Mouse (Mus musculus) midbrain, embryonic 11.5 days (tissue): ENCODE data around the gene Armh1. TPM values are rescaled to one million over a fixed set of nuclear protein-coding genes. Genes with fewer than 3 reads are reported as not detected.

Experiments used
- ATAC-seq: fragments of 200-750 bp; cut with Nextera tagmentation; 2 replicates; pipeline ENCODE4 v1.8.0; 2017; ENCODE audit warnings: moderate TSS enrichment, moderate library complexity; ENCODE audit not compliant: low FRiP score
- DNase-seq: peaks from one replicate; pipeline ENCODE4 v3.0.0; 2015; ENCODE audit warnings: low spot score; ENCODE audit errors: missing footprints
- H3K27ac ChIP-seq: fragments of 300-500 bp; sonication (generic); 2 replicates; pipeline ENCODE4 v1.5.1; 2014; ENCODE audit warnings: low read depth, low read length
- H3K27me3 ChIP-seq: fragments of 300-500 bp; sonication (generic); 2 replicates; pipeline ENCODE4 v1.6.1; 2014; ENCODE audit warnings: mild to moderate bottlenecking, low read length, moderate library complexity, mixed read lengths; ENCODE audit not compliant: control insufficient read depth, insufficient read depth
- H3K36me3 ChIP-seq: fragments of 300-500 bp; sonication (generic); 2 replicates; pipeline ENCODE4 v1.6.1; 2014; ENCODE audit warnings: mild to moderate bottlenecking, low read length, moderate library complexity, mixed read lengths; ENCODE audit not compliant: control insufficient read depth, insufficient read depth
- H3K4me1 ChIP-seq: fragments of 300-500 bp; sonication (generic); 2 replicates; pipeline ENCODE4 v1.6.1; 2014; ENCODE audit warnings: low read length; ENCODE audit not compliant: control insufficient read depth, insufficient read depth
- H3K4me2 ChIP-seq: fragments of 300-500 bp; sonication (generic); 2 replicates; pipeline ENCODE4 v1.6.1; 2014; ENCODE audit warnings: mild to moderate bottlenecking, moderate library complexity
- H3K4me3 ChIP-seq: fragments of 300-500 bp; sonication (generic); 2 replicates; pipeline ENCODE4 v1.5.1; 2014; ENCODE audit warnings: low read depth, low read length
- H3K9ac ChIP-seq: fragments of 300-500 bp; sonication (generic); 2 replicates; pipeline ENCODE4 v1.6.1; 2014; ENCODE audit warnings: low read length
- H3K9me3 ChIP-seq: fragments of 300-500 bp; sonication (generic); 2 replicates; pipeline ENCODE4 v1.6.1; 2016; ENCODE audit warnings: low read length; ENCODE audit not compliant: control insufficient read depth
- WGBS: fragments of 180-500 bp; shearing (Covaris S2); extraction: QIAGEN DNeasy Blood & Tissue Kit; methylation state at CpG from one replicate; pipeline ENCODE4 v1.1.7; 2014; 5-methylcytosine and 5-hydroxymethylcytosine counted together
- polyA plus RNA-seq: library from polyadenylated mRNA; unstranded; fragments of >200 nt; fragmentation: Nextera tagmentation; extraction: Ambion mirVana; gene quantifications from 2 replicates; pipeline ENCODE4 v1.2.1, GENCODE M21; 2014

Gene Armh1
- polyA plus RNA-seq, 1 experiment from 2014 or later: 0.34 TPM

- H3K27me3 ChIP-seq: no peaks in the 10 kb centered on the region
- no peaks in the 10 kb centered on the region for H3K9me3 ChIP-seq
- no peak overlapping the region for H3K4me3 ChIP-seq
- DNase-seq (peak; percentile 51), ATAC-seq (no peak)
- H3K36me3 ChIP-seq: no peaks in the 10 kb centered on the region
- no peak overlapping the region for H3K27ac ChIP-seq
- H3K4me2 ChIP-seq: no peak overlapping the region
- no peaks in the 10 kb centered on the region for H3K4me1 ChIP-seq
- 76% methylated on average over 7 of the region's 7 CpGs for WGBS
- no peak overlapping the region for H3K9ac ChIP-seq
Observed at GRCm38 (mm10) chr4:117234166-117234741, 17.7 kb downstream of the Armh1 start.

GRCm38 (mm10) chr4:117231208-117231607, 20.7 kb downstream of the Armh1 start:
- 87% methylated on average over 2 of the region's 2 CpGs for WGBS
- H3K9me3 ChIP-seq: no peaks in the 10 kb centered on the region
- H3K4me3 ChIP-seq: no peak overlapping the region
- no peak overlapping the region for H3K4me2 ChIP-seq
- ATAC-seq (no peak), DNase-seq (peak; percentile 68)
- no peak overlapping the region for H3K9ac ChIP-seq
- H3K36me3 ChIP-seq: no peaks in the 10 kb centered on the region
- no peaks in the 10 kb centered on the region for H3K27me3 ChIP-seq
- no peak overlapping the region for H3K27ac ChIP-seq
- no peaks in the 10 kb centered on the region for H3K4me1 ChIP-seq

DNA sequence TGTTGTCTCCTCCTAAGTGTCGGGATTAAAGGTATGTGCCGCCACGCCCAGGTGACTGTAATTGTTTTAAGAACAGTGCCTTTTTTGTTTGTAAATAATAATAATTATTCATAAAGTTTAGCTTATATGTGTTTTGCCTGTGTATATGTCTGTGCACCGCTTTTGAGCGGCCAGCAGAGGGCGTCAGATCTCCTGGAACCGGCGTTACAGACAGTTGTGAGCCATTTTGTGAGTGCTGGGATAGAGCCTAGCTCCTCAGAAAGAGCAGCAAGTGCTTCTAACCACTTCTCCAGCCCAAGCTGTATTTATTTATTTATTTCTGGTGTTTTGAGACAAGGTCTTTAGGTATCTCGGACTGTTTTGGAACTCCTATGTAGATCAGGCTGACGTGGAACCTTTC, 21.6 kb downstream of the Armh1 start:
- Histone ChIP-seq H3K4me3 (no peak overlapping the region), H3K27ac (no peak overlapping the region), H3K4me2 (no peak overlapping the region), H3K9ac (no peak overlapping the region), H3K9me3 (no peaks in the 10 kb centered on the region), H3K4me1 (no peaks in the 10 kb centered on the region), H3K36me3 (no peaks in the 10 kb centered on the region), H3K27me3 (no peaks in the 10 kb centered on the region)
- DNase-seq: peak; percentile 86
- WGBS: 51% methylated on average over 10 of the region's 10 CpGs
- no peak for ATAC-seq

- Histone ChIP-seq H3K4me2 (no peak overlapping the region), H3K4me3 (no peak overlapping the region), H3K9me3 (no peaks in the 10 kb centered on the region), H3K27ac (no peak overlapping the region), H3K27me3 (no peaks in the 10 kb centered on the region), H3K9ac (no peak overlapping the region), H3K36me3 (no peaks in the 10 kb centered on the region), H3K4me1 (no peaks in the 10 kb centered on the region)
- WGBS: 77% methylated on average over 15 of the region's 15 CpGs
- ATAC-seq: no peak
- DNase-seq: peak; percentile 59
Observed at GRCm38 (mm10) chr4:117229590-117229989, 22.3 kb downstream of the Armh1 start.

- no peak for ATAC-seq
- no peaks in the 10 kb centered on the region for H3K9me3 ChIP-seq
Observed at GRCm38 (mm10) chr4:117225250-117225649, 26.7 kb downstream of the Armh1 start.

GRCm38 (mm10) chr4:117224122-117224521, 27.8 kb downstream of the Armh1 start:
- no peak overlapping the region for H3K4me2 ChIP-seq
- no peak overlapping the region for H3K27ac ChIP-seq
- no peaks in the 10 kb centered on the region for H3K27me3 ChIP-seq
- 80% methylated on average over 8 of the region's 8 CpGs for WGBS
- H3K4me3 ChIP-seq: no peak overlapping the region
- ATAC-seq (no peak), DNase-seq (peak; percentile 67)
- H3K9ac ChIP-seq: no peak overlapping the region
- H3K4me1 ChIP-seq: no peaks in the 10 kb centered on the region
- H3K36me3 ChIP-seq: no peaks in the 10 kb centered on the region
- H3K9me3 ChIP-seq: no peaks in the 10 kb centered on the region

More at GRCm38 (mm10) chr4:117225250-117225649, 26.7 kb downstream of the Armh1 start:
- H3K27ac ChIP-seq: no peak overlapping the region
- no peak overlapping the region for H3K9ac ChIP-seq
- H3K36me3 ChIP-seq: no peaks in the 10 kb centered on the region
- no peak overlapping the region for H3K4me2 ChIP-seq
- no peaks in the 10 kb centered on the region for H3K4me1 ChIP-seq
- DNase-seq: no peak
- H3K4me3 ChIP-seq: no peak overlapping the region
- H3K27me3 ChIP-seq: no peaks in the 10 kb centered on the region

DNA sequence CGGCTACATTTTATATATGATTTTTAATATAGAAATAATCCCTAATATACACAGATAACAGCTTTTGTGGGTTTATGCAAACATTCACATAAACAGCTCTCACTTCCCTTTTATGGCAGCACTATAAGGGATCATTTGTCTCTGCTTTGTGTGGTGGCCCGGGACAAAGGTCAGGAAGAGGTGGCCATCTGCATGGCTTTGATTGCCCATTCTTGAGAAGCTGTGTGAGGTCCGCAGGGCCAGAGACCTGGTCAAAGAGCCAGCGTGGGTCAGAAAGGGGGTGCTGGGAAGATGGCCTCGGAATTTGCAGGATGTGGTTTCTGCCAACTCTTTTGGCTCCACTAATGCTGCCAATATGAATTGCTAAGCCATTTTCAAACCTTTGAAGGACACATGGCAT, 28.9 kb downstream of the Armh1 start:
- no peak overlapping the region for H3K27ac ChIP-seq
- H3K4me3 ChIP-seq: no peak overlapping the region
- H3K9me3 ChIP-seq: no peaks in the 10 kb centered on the region
- H3K4me2 ChIP-seq: no peak overlapping the region
- no peaks in the 10 kb centered on the region for H3K27me3 ChIP-seq
- no peak overlapping the region for H3K9ac ChIP-seq
- no peaks in the 10 kb centered on the region for H3K36me3 ChIP-seq
- H3K4me1 ChIP-seq: no peaks in the 10 kb centered on the region
- 72% methylated on average over 5 of the region's 5 CpGs for WGBS
- ATAC-seq: no peak
- peak; percentile 78 for DNase-seq

DNA sequence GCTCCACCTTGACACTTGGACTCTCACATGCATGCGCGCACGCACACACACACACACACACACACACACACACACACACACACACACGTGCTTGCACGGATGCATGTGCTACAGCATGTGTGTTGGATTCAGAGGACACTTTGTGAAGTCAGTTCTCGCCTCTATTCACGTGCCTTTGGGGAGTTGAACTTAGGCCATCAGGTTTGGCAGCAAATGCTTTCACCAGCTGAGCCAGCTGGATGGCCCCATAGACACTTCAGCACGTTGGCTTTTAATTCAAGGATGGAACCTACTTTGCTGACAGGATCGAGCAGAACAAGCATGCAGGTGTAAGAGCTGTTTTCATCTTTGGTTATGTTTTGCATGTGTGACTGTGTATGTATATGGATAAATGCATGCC, 30.1 kb downstream of the Armh1 start:
- H3K36me3 ChIP-seq: no peaks in the 10 kb centered on the region
- no peaks in the 10 kb centered on the region for H3K27me3 ChIP-seq
- WGBS: 87% methylated on average over 9 of the region's 9 CpGs
- H3K9ac ChIP-seq: no peak overlapping the region
- H3K4me1 ChIP-seq: no peaks in the 10 kb centered on the region
- H3K4me3 ChIP-seq: no peak overlapping the region
- H3K27ac ChIP-seq: no peak overlapping the region
- DNase-seq (peak; percentile 45), ATAC-seq (no peak)
- no peaks in the 10 kb centered on the region for H3K9me3 ChIP-seq
- H3K4me2 ChIP-seq: no peak overlapping the region

GRCm38 (mm10) chr4:117220741-117221515, 31.0 kb downstream of the Armh1 start:
- no peak overlapping the region for H3K9ac ChIP-seq
- H3K27me3 ChIP-seq: no peaks in the 10 kb centered on the region
- no peaks in the 10 kb centered on the region for H3K36me3 ChIP-seq
- ATAC-seq (no peak), DNase-seq (peak; percentile 65)
- H3K9me3 ChIP-seq: no peaks in the 10 kb centered on the region
- WGBS: 80% methylated on average over 9 of the region's 9 CpGs
- H3K4me3 ChIP-seq: no peak overlapping the region
- no peak overlapping the region for H3K27ac ChIP-seq
- H3K4me1 ChIP-seq: no peaks in the 10 kb centered on the region
- H3K4me2 ChIP-seq: no peak overlapping the region
